Mouse (Mus musculus) 3134 (cell line): ENCODE measurements around the gene Gpc6.

Experiments used
- DNase-seq: peaks from one replicate; pipeline ENCODE4 v3.0.0-alpha.2; 2011; ENCODE audit warnings: low spot score; ENCODE audit not compliant: insufficient read length; ENCODE audit errors: extremely low read depth

Gpc6 gene

GRCm38 (mm10) chr14:117679926-117680325 lies 754.8 kb downstream of the Gpc6 start:
- DNase-seq = no peak

DNA sequence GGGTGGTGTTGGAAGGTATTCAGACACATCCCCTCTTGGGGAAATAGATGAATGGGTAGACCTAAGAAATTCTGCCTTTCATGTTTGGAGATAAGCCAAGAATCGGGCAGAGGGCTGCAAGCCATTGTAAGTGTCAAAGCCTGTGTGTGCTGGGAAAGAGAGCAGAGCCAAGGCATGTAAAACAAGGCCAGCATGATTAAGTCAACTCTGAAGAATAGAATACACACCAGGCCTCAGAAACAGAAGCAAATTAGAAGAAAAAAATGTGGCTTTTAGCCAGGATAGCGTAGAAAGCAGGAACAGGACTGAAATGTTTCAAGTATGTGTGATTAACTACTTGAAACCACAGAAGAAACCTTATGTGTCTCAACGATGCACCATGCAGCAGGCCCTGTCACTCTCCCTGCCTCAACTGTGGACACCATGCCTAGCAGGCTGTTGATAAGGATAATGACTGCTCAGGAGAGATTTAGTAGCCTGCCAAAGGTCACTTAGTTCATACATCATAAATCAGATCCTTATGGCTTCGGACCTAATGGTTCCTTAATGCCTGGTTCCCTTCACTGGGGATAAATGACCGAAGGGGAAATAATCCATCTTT lies 756.3 kb downstream of the Gpc6 start:
- DNase-seq = no peak

- no peak for DNase-seq
Observed at GRCm38 (mm10) chr14:117683149-117683548, 758.0 kb downstream of the Gpc6 start.

GRCm38 (mm10) chr14:117689848-117690247 lies 764.7 kb downstream of the Gpc6 start:
- DNase-seq = no peak

DNA sequence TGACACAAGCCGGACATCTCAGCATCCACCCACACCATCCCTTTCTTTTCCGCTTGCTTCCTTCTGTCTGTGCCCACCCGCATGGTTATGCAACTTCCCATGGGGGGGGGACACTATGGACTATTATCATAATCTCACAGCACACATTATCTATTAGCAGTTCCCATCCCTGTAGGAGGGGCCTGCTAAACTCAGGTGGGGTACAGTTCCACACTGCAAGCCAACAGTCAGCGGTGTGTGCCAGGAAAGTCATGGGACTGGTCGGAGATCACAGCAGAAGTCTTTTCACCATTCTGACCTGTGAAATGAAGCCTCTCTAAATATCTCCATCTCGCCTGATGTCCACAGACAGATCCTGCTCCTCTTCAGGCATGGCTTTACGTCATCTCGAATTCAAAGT lies 770.5 kb downstream of the Gpc6 start:
- no peak for DNase-seq

GRCm38 (mm10) chr14:117700670-117701280 lies 775.7 kb downstream of the Gpc6 start:
- no peak for DNase-seq

GRCm38 (mm10) chr14:117708817-117709216 lies 783.7 kb downstream of the Gpc6 start:
- DNase-seq = no peak

GRCm38 (mm10) chr14:117710463-117710911 lies 785.4 kb downstream of the Gpc6 start:
- DNase-seq = no peak

GRCm38 (mm10) chr14:117712311-117712710 lies 787.2 kb downstream of the Gpc6 start:
- DNase-seq = no peak

- DNase-seq = no peak
Observed at GRCm38 (mm10) chr14:117714165-117714564, 789.0 kb downstream of the Gpc6 start.

DNA sequence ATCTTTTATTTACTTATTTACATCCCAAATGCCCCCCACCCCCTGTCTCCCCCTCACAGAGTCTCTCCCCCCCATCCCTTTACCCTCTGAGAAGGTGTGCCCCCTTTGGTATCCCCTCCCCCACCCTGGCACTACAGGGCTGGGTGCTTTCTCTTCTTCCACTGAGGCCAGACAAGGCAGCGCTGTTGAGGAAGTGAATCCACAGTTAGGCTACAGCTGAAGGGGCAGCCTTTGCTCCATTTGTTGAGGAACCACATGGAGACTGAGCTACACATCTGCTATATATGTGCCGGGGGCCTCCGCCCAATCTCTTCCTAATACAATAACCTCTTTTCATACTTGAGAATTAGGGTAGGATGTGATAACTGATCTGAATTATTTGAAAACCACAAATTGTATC lies 791.2 kb downstream of the Gpc6 start:
- DNase-seq = no peak

DNA sequence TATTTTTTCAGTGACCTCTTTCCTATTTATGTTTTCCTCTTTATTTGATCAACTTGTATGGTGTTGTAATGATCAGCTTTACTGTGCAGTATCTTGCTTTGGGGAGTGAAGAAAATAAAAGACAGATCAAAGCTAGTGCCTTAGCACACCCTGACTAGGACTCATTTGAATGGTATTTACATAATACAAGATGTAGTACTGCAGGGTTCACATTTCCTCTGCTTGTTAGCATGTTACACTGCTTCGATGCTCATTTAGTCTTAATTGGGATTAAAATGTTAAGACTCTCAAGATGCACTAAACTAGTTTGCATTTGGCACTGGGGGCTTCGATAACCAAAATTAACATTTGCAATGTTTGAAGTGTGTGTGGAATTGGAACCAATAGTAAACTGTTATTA lies 803.6 kb downstream of the Gpc6 start:
- DNase-seq = no peak

DNA sequence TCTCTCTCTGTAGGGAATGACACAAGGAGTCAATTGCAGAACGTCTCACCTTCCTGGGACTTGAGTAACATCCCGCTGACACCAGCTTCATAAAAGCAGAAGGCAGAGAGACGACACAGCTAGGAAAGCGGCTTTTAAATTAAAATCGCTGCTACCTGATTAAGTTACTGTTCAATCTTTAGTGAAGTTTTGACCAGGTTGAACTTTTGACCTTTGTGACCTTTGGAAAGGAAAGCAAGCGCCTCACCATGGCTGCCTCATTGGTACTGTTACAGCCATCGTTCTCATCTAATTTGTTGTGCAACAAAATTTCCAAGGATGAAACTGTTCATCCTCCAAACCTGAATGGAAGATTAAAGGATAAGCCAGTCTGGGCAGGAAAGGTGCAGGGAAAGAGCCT lies 830.1 kb downstream of the Gpc6 start:
- no peak for DNase-seq

GRCm38 (mm10) chr14:117756505-117756904 lies 831.4 kb downstream of the Gpc6 start:
- DNase-seq = no peak

GRCm38 (mm10) chr14:117757790-117758358 lies 832.8 kb downstream of the Gpc6 start:
- no peak for DNase-seq

- no peak for DNase-seq
Observed at GRCm38 (mm10) chr14:117760830-117761517, 835.9 kb downstream of the Gpc6 start.

GRCm38 (mm10) chr14:117762934-117763333 lies 837.8 kb downstream of the Gpc6 start:
- DNase-seq = no peak

GRCm38 (mm10) chr14:117767861-117768260 lies 842.7 kb downstream of the Gpc6 start:
- no peak for DNase-seq

DNA sequence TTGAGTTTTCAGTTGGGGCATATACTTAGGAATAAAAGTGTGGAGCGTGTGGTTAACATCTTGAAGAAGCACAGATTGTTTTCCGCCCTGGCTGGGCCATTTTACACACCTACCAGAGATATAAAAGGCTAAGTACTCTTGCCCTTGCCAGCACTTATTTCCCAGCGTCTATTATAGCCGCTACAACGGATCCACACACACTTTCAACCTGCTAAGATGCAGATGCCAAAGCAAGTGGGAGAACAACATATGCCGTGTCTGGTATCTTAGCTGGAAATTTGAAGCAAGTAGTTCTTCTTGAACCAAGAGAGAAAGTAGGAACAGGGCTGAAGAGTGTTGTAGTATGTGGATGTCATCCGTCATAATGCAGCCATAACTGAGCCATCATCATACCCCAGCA lies 843.6 kb downstream of the Gpc6 start:
- DNase-seq = no peak

DNA sequence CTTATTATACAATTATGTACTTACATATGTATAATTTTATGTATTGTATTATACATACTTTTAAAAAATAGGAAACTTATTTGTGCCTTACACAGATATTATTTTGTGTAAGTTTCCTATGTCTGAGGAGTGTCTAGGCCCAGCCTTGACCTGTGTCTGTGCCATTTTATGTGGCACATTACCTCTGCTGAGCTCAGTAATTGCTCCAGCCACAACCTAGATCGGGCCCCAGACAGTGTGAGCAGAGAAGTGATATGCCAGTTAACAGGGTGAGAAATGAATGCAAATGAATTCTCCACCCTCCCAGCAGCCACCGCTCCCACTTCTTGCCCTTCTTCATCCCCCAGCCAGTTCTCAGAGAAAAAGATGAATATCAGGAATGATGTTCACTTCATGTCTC lies 848.3 kb downstream of the Gpc6 start:
- DNase-seq = no peak

DNA sequence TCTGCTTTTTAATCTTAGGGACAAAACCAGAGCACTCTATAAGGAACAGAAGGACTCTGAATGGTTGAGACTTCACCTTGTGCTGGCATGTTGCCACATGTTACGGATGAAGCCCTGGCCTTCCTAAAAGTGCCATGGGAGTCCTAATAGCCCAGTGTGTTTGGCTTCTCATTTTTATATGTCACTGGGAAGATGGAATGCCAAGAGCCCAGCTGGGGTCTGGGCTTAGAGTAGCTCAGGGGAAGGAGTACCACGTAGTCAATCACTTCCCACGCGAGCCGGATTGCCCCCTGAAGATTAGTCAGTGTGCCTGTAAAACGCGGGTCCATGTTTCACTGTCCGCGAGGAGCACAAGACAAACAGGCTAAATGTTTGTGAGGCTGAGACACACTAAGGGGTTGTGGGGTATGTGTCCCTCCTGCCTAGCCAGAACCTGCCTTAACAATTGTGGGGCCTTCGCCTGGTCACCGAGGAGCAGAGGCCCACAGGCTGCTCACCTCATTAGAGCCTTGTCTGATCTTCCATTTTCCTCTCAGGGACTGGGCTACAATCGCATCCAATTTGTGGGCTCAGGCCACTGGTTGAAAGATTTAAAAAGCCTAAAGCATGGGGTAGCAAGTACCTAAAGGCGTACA lies 852.9 kb downstream of the Gpc6 start:
- DNase-seq = no peak
